Mouse (Mus musculus): ENCODE results near the gene Hmg20b.

The Hmg20b gene

GRCm38 (mm10) chr10:81377793-81378552 is 27.7 kb upstream of the Hmg20b start, which contains the start of gene Fzr1:
Gene Fzr1 (minus strand): TSS chr10:81378516.
- DNase-seq = no peak

- DNase-seq = no peak
Observed at GRCm38 (mm10) chr10:81377362-81377664, 27.0 kb upstream of the Hmg20b start.

GRCm38 (mm10) chr10:81376561-81377361 is 26.5 kb upstream of the Hmg20b start:
- DNase-seq = peak; percentile 60

GRCm38 (mm10) chr10:81375322-81375721 is 25.0 kb upstream of the Hmg20b start:
- no peak for DNase-seq

- no peak for DNase-seq
Observed at GRCm38 (mm10) chr10:81367207-81367495, 16.9 kb upstream of the Hmg20b start.

- no peak for DNase-seq
Observed at GRCm38 (mm10) chr10:81366477-81367206, 16.4 kb upstream of the Hmg20b start.

GRCm38 (mm10) chr10:81365672-81366476 is 15.6 kb upstream of the Hmg20b start, which contains the start of gene 4930404N11Rik:
Gene 4930404N11Rik (minus strand): TSS chr10:81365816.
- DNase-seq = no peak

GRCm38 (mm10) chr10:81365073-81365472 is 14.8 kb upstream of the Hmg20b start:
- no peak for DNase-seq

- DNase-seq = no peak
Observed at GRCm38 (mm10) chr10:81364666-81365065, 14.4 kb upstream of the Hmg20b start.

GRCm38 (mm10) chr10:81363436-81364346 is 13.4 kb upstream of the Hmg20b start:
- no peak for DNase-seq

- no peak for DNase-seq
Observed at GRCm38 (mm10) chr10:81362336-81362949, 12.2 kb upstream of the Hmg20b start.

GRCm38 (mm10) chr10:81360721-81361120 is 10.4 kb upstream of the Hmg20b start:
- DNase-seq = no peak

- no peak for DNase-seq
Observed at GRCm38 (mm10) chr10:81358841-81359240, 8.6 kb upstream of the Hmg20b start.

- DNase-seq = no peak
Observed at GRCm38 (mm10) chr10:81358209-81358608, 7.9 kb upstream of the Hmg20b start.

- DNase-seq = peak; percentile 93
Observed at GRCm38 (mm10) chr10:81356991-81357844, 6.9 kb upstream of the Hmg20b start, which contains the start of gene Mfsd12. Gene Mfsd12 (plus strand): TSS chr10:81357491.

- DNase-seq = no peak
Observed at GRCm38 (mm10) chr10:81356352-81356990, 6.2 kb upstream of the Hmg20b start.

- no peak for DNase-seq
Observed at GRCm38 (mm10) chr10:81355533-81355932, 5.3 kb upstream of the Hmg20b start.

GRCm38 (mm10) chr10:81354738-81355477 is 4.6 kb upstream of the Hmg20b start:
- DNase-seq = no peak

Measured in thymus, postnatal 14 days (tissue).